Mouse (Mus musculus) heart, adult 2 months (tissue): ENCODE data around the gene 2310007B03Rik. TPM values are rescaled to one million over a fixed set of nuclear protein-coding genes. Genes with fewer than 3 reads are reported as not detected.

ENCODE experiments used
- DNase-seq, 2 experiments: peaks; one replicate each; pipeline ENCODE4 v3.0.0; 2021
- H3K27ac ChIP-seq: fragments of 200-600 bp; 2 replicates; pipeline ENCODE4 v1.8.1; 2022
- H3K27me3 ChIP-seq: fragments of 200-500 bp; 2 replicates; pipeline ENCODE4 v1.6.1; 2012; ENCODE audit warnings: mild to moderate bottlenecking, low read length, inconsistent platforms, mixed read lengths; ENCODE audit not compliant: control insufficient read depth, insufficient read depth
- H3K36me3 ChIP-seq: fragments of 200-500 bp; 2 replicates; pipeline ENCODE4 v1.6.1; 2012; ENCODE audit warnings: low read length, inconsistent platforms; ENCODE audit not compliant: control insufficient read depth, insufficient read depth
- H3K4me1 ChIP-seq: fragments of 200-500 bp; 2 replicates; pipeline ENCODE4 v1.6.1; 2011; ENCODE audit warnings: low read length; ENCODE audit not compliant: control insufficient read depth, insufficient read depth
- H3K4me3 ChIP-seq: fragments of 200-600 bp; 2 replicates; pipeline ENCODE4 v1.8.1; 2022
- H3K79me2 ChIP-seq: fragments of 200-500 bp; replicated peaks from 2 replicates; pipeline ENCODE4 v1.6.1; 2012; ENCODE audit warnings: mild to moderate bottlenecking, inconsistent platforms, low read length, moderate library complexity, mixed read lengths; ENCODE audit not compliant: control insufficient read depth, insufficient read depth
- H3K9ac ChIP-seq: fragments of 200-500 bp; 2 replicates; pipeline ENCODE4 v1.6.1; 2012; ENCODE audit warnings: low read depth, mild to moderate bottlenecking, control low read depth, inconsistent platforms, low read length, mixed read lengths
- CTCF ChIP-seq: fragments of 200-600 bp; IDR thresholded peaks from 2 replicates; pipeline ENCODE4 v1.8.1; 2022; ENCODE audit warnings: antibody characterized with exemption, mild to moderate bottlenecking, moderate library complexity
- EP300 ChIP-seq: fragments of 200-500 bp; IDR thresholded peaks from 2 replicates; pipeline ENCODE4 v1.6.1; 2011; ENCODE audit warnings: low read depth, low read length, control low read depth; ENCODE audit not compliant: insufficient read depth
- POLR2A ChIP-seq: fragments of 200-500 bp; IDR thresholded peaks from 2 replicates; pipeline ENCODE4 v1.6.1; 2011; ENCODE audit warnings: mild to moderate bottlenecking, low read depth, low read length, control low read depth; ENCODE audit not compliant: insufficient read depth
- WGBS: fragments of 180-500 bp; shearing (Covaris S2); methylation state at CpG from one replicate; pipeline ENCODE4 v1.1.7; 2018; 5-methylcytosine and 5-hydroxymethylcytosine counted together
- intact Hi-C: fragments of 180-260 bp; cut with DNase I; formaldehyde crosslinking; loops from one replicate; pipeline ENCODE4 v1.15.1; 2025
- polyA plus RNA-seq: library from polyadenylated mRNA; depleted of rRNA; stranded (reverse); fragments of >200 nt; gene quantifications from 2 replicates; pipeline ENCODE4 v1.2.3, GENCODE M21; 2012
- total RNA-seq, 2 experiments: library from RNA; stranded (reverse); gene quantifications; 2 replicates each; pipeline ENCODE4 v1.2.3; 2021

2310007B03Rik gene
- total and polyA plus RNA-seq, 3 experiments, result 0.82 TPM; not detected in 2

DNA sequence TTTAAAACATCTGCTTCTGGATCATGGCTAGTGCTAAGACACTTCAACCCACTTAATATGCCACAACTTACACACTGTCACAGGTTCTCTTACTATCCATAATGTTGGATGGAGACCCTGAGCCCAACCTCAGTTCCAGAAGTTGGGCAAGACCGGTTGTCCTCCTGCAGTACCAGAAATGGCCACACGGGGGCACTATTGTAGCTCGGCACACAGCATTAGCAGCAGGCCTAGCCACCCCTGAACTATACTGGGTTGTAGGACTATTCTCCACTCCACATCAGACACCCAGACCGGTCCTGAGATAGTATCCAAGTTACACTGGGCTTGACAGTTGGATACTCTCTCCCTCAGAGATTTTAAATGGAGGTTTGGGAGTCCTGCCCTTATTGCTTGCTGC lies 13.7 kb upstream of the 2310007B03Rik start:
- Histone ChIP-seq H3K36me3 (no peaks in the 10 kb centered on the region), H3K4me3 (no peak overlapping the region), H3K79me2 (no peaks in the 10 kb centered on the region), H3K27me3 (no peaks in the 10 kb centered on the region; the same call in 1 of the 2 replicates), H3K4me1 (no peaks in the 10 kb centered on the region; the same call in 1 of the 2 replicates), H3K9ac (no peak overlapping the region), H3K27ac (no peak overlapping the region)
- WGBS, result 3% methylated on average over 4 of the region's 4 CpGs
- TF ChIP-seq CTCF (no peak), EP300 (peak; percentile 69; the same call in 1 of the 2 replicates)
- peak; percentile 63 to 86 for DNase-seq
- intact Hi-C loops, result loop anchor here (1.0 to 5.0 kb wide), 3 partner anchors 62 to 333 kb away; no protein-coding TSS in a partner anchor

DNA sequence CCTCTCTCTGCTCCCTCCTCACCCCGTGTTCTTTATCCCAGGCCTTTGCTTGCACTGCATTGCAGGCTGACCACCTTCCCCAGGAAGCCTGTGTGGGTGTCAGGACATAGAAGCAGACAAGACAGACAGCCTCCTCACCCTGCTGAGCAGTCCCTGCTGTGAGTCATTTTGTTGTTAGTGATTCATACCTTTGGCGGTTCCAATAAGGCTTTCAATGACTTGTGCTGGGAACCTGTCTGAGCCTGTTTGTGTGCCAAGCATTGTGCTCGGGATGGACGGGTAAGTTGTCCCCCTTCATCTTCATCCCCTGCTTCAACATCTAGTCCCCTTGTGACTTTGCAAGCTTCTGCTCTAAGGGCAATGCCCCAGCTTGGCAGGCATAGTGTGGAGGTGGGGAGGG lies 12.9 kb upstream of the 2310007B03Rik start:
- Histone ChIP-seq H3K4me1 (no peaks in the 10 kb centered on the region; the same call in 1 of the 2 replicates), H3K27ac (no peak overlapping the region), H3K4me3 (no peak overlapping the region), H3K9ac (no peak overlapping the region), H3K27me3 (no peaks in the 10 kb centered on the region; the same call in 1 of the 2 replicates), H3K36me3 (no peaks in the 10 kb centered on the region), H3K79me2 (no peaks in the 10 kb centered on the region)
- no peak for DNase-seq
- TF ChIP-seq CTCF (no peak), EP300 (no peak), POLR2A (no peak)
- WGBS, result 45% methylated on average over 4 of the region's 4 CpGs
- intact Hi-C loops, result loop anchor here (1.0 to 5.0 kb wide), 3 partner anchors 63 to 334 kb away; no protein-coding TSS in a partner anchor

- Histone ChIP-seq H3K27me3 (no peaks in the 10 kb centered on the region), H3K79me2 (no peaks in the 10 kb centered on the region), H3K9ac (no peak within 1 kb of the TSS), H3K4me3 (no peak within 1 kb of the TSS), H3K27ac (no peak within 1 kb of the TSS), H3K36me3 (no peaks in the 10 kb centered on the region), H3K4me1 (no peaks in the 10 kb centered on the region)
- TF ChIP-seq CTCF (no peak), EP300 (no peak), POLR2A (no peak)
- 57% methylated on average over 10 of the region's 10 CpGs for WGBS
- intact Hi-C loops, result no loop called here
- no peak for DNase-seq
Measured at GRCm38 (mm10) chr1:93168295-93168775, 7.6 kb upstream of the 2310007B03Rik start, which contains the start of gene Crocc2. Gene Crocc2 (plus strand): TSS chr1:93168725.

GRCm38 (mm10) chr1:93166346-93167079 lies 5.8 kb upstream of the 2310007B03Rik start:
- intact Hi-C loops, result no loop called here
- H3K36me3 ChIP-seq, result no peaks in the 10 kb centered on the region
- 80% methylated on average over 11 of the region's 11 CpGs for WGBS

DNA sequence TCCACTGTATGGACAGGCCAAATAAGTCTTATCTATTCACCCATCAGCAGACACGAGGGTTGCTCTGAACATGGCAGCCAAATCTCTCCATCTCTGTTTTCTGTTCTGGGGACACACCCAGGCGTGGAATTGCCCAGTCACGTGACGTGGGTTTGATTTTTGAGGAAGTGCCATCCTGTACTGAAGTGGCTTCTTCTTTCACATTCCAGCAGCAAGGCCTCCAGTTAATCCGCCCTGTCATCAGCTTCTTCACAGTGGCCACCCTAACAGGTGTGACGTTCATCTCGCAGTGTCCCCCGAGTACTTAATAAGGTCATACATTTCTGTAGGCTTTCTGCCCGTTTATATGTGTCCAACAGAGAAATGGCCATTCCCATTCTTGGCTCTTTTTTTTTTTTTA lies 4.7 kb upstream of the 2310007B03Rik start:
- WGBS, result 50% methylated on average over 9 of the region's 9 CpGs
- DNase-seq, result no peak
- no peak overlapping the region for H3K9ac ChIP-seq
- TF ChIP-seq POLR2A (no peak), EP300 (no peak), CTCF (no peak)
- H3K4me1 ChIP-seq, result no peaks in the 10 kb centered on the region
- intact Hi-C loops, result no loop called here
- H3K27me3 ChIP-seq, result no peaks in the 10 kb centered on the region
- H3K79me2 ChIP-seq, result no peaks in the 10 kb centered on the region
- no peaks in the 10 kb centered on the region for H3K36me3 ChIP-seq
- no peak overlapping the region for H3K27ac ChIP-seq
- H3K4me3 ChIP-seq, result no peak overlapping the region

More at GRCm38 (mm10) chr1:93166346-93167079, 5.8 kb upstream of the 2310007B03Rik start:
- DNase-seq, result no peak
- TF ChIP-seq CTCF (no peak), EP300 (no peak), POLR2A (no peak)
- no peak overlapping the region for H3K27ac ChIP-seq
- H3K9ac ChIP-seq, result no peak overlapping the region
- H3K27me3 ChIP-seq, result no peaks in the 10 kb centered on the region
- no peaks in the 10 kb centered on the region for H3K79me2 ChIP-seq
- H3K4me3 ChIP-seq, result no peak overlapping the region
- H3K4me1 ChIP-seq, result no peaks in the 10 kb centered on the region

DNA sequence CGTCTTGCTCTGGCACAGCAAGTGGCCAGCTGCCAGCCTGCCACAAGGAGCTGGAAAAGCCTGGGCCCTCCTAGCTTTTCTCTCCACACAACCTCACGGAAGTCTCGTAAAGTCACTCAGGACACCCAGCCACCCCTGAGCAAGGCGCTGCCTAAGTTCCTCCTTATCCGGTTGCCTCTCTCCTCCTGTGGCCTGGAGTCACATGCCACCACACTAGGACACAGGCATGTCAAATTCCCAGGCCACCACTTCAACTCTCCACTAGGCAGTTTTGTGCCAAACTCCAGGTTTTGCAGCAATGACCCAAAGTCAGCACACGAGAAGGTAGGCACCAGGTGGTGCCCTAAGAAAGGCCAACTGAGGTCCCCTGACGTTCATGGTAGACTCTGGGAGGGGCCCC lies 1.8 kb upstream of the 2310007B03Rik start:
- intact Hi-C loops, result no loop called here
- Histone ChIP-seq H3K4me3 (no peak overlapping the region), H3K9ac (no peak overlapping the region), H3K4me1 (no peaks in the 10 kb centered on the region), H3K27me3 (no peaks in the 10 kb centered on the region), H3K36me3 (no peaks in the 10 kb centered on the region), H3K79me2 (no peaks in the 10 kb centered on the region), H3K27ac (no peak overlapping the region)
- TF ChIP-seq CTCF (no peak), EP300 (no peak), POLR2A (no peak)
- 80% methylated on average over 7 of the region's 7 CpGs for WGBS
- DNase-seq, result no peak
